Mouse (Mus musculus): ENCODE data around the gene Ppil3. TPM values are rescaled to one million over a fixed set of nuclear protein-coding genes. Genes with fewer than 3 reads are reported as not detected.
A peak's percentile ranks its signal among the peaks of the same experiment; 100 is the strongest.

Ppil3 gene
- polyA plus RNA-seq, 1 experiment: 50.2 TPM

DNA sequence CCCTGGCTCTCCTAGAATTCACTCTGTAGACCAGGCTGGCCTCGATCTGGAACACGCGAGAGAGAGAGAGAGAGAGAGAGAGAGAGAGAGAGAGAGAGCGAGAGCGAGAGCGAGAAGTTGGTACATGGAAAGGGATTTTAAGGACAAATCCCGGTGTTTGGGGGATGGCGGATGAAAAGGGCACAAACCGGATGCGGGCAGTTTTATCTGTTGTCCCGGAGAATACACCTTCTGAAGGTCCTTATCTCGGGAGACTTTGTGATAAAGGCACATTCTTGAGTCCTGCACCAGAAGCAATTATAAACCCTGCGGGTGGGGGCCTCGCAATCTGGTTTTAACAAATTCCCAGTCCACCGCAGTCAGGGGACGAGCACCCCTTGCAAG is 53.0 kb downstream of the Ppil3 start:
- WGBS: 2% methylated on average over 16 of the region's 16 CpGs
- H3K27ac ChIP-seq (ENCODE audit: control insufficient read depth, insufficient read depth, low read depth, low read length, poor library complexity): peak overlapping the region; percentile 99
- H3K4me3 ChIP-seq (replicated peaks; ENCODE audit: control insufficient read depth, low read depth, low read length): peak overlapping the region; percentile 98
- H3K4me1 ChIP-seq (ENCODE audit: control insufficient read depth, insufficient read depth, low read length): no peaks in the 10 kb centered on the region
- no peak for TF ChIP-seq POLR2A (IDR thresholded peaks at IDR 0.05; ENCODE audit: borderline replicate concordance, control insufficient read depth, low read depth, low read length)
- TF ChIP-seq CTCF (IDR thresholded peaks at IDR 0.05; ENCODE audit: control insufficient read depth, insufficient read depth, low read length): no peak

DNA sequence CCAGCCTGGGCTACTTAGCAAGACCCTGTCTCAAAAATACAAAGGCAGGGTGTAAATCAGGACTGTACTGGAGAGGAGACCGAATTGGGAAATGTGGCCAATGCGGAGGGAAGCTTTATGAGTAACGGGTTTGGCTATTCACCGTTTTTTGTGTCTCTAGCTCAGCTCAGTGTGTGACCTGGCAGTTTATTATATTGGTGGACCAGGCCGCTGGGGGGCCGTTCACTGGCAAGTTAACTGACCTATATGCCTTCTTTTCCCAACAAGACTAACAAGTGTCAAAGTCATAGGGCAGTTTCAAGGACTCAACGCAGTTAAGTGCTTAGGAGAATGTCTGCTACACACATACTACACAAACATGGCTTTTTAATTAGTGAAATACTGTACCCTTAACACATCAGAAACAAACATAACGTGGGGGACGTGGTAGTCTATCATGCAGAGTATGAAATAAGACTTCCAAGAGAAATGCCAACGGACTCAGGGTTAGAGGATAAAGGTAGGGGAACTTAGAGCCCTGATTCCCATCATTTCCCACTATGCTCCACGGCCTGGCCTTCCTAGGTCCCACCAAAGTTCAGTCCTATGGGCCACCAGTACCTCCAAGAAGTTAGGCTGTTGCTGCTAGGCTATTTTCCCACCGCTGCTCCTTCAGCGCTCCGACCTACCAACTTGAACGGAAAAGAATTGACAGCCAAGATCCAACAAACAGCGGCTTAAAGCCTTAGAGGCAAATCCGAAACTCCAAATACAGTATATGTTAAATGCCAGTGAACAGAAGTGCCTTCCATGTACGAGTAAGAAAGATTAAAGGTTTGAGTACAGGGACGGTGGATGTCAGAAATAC is 53.6 kb downstream of the Ppil3 start:
- H3K27ac ChIP-seq (ENCODE audit: control insufficient read depth, insufficient read depth, low read depth, low read length, poor library complexity): no peak overlapping the region
- H3K4me3 ChIP-seq (replicated peaks; ENCODE audit: control insufficient read depth, low read depth, low read length): peak overlapping the region; percentile 98
- no peak for TF ChIP-seq POLR2A (IDR thresholded peaks at IDR 0.05; ENCODE audit: borderline replicate concordance, control insufficient read depth, low read depth, low read length)
- no peak for TF ChIP-seq CTCF (IDR thresholded peaks at IDR 0.05; ENCODE audit: control insufficient read depth, insufficient read depth, low read length)
- H3K4me1 ChIP-seq (ENCODE audit: control insufficient read depth, insufficient read depth, low read length): no peaks in the 10 kb centered on the region
- 47% methylated on average over 19 of the region's 19 CpGs for WGBS

- 83% methylated on average over 5 of the region's 5 CpGs for WGBS
- H3K27ac ChIP-seq (ENCODE audit: control insufficient read depth, insufficient read depth, low read depth, low read length, poor library complexity): no peak overlapping the region
- no peaks in the 10 kb centered on the region for H3K4me1 ChIP-seq (ENCODE audit: control insufficient read depth, insufficient read depth, low read length)
- TF ChIP-seq CTCF (IDR thresholded peaks at IDR 0.05; ENCODE audit: control insufficient read depth, insufficient read depth, low read length) (no peak), POLR2A (IDR thresholded peaks at IDR 0.05; ENCODE audit: borderline replicate concordance, control insufficient read depth, low read depth, low read length) (no peak)
- H3K4me3 ChIP-seq (replicated peaks; ENCODE audit: control insufficient read depth, low read depth, low read length): no peak overlapping the region
These were observed 62.6 kb downstream of the Ppil3 start for GRCm38 (mm10) chr1:58382586-58383281.

Other genes with a start within 250 kb of the Ppil3 start
- not detected in 2 replicates for gene Aox4, start 235.1 kb downstream of the Ppil3 start, polyA plus RNA-seq (2011; ENCODE audit: insufficient read depth, insufficient read length, low replicate concordance, missing spikeins)
- gene Aox2, start 167.2 kb downstream of the Ppil3 start, polyA plus RNA-seq (2011; ENCODE audit: insufficient read depth, insufficient read length, low replicate concordance, missing spikeins): not detected in 2 replicates
- 46.8 and 85.4 TPM in 2 replicates for gene Bzw1, start 52.6 kb downstream of the Ppil3 start, polyA plus RNA-seq (2011; ENCODE audit: insufficient read depth, insufficient read length, low replicate concordance, missing spikeins)
- gene Clk1, start 21.4 kb downstream of the Ppil3 start, polyA plus RNA-seq (2011; ENCODE audit: insufficient read depth, insufficient read length, low replicate concordance, missing spikeins): 144 and 359 TPM in 2 replicates
- 6.0 and 10.0 TPM in 2 replicates for gene Nif3l1, start 335 bp downstream of the Ppil3 start, polyA plus RNA-seq (2011; ENCODE audit: insufficient read depth, insufficient read length, low replicate concordance, missing spikeins)
- 22.4 and 22.6 TPM in 2 replicates for gene Orc2, start 59.6 kb upstream of the Ppil3 start, polyA plus RNA-seq (2011; ENCODE audit: insufficient read depth, insufficient read length, low replicate concordance, missing spikeins)
- gene Fam126b, start 140.8 kb upstream of the Ppil3 start, polyA plus RNA-seq (2011; ENCODE audit: insufficient read depth, insufficient read length, low replicate concordance, missing spikeins): 4.0 and 6.3 TPM in 2 replicates
- gene Ndufb3, start 140.9 kb upstream of the Ppil3 start, polyA plus RNA-seq (2011; ENCODE audit: insufficient read depth, insufficient read length, low replicate concordance, missing spikeins): 82.6 and 93.1 TPM in 2 replicates

Measured in bone marrow, adult 2 months (tissue).